In genomic region chr1:159355027-159355570, GRCm38 (mm10) we compare ENCODE assay signal across 9 mouse cellular contexts.
DNase-seq lines count a peak whose midpoint lies in the region; ATAC-seq lines count a peak whose summit lies in the region.
"Had no signal": no experiment of that assay in that cellular context is flagged by ENCODE, and none has a peak within 500 bp of the region (broad histone marks: within the 10 kb centered on the region; RNA-seq: fewer than 3 reads in every experiment).

No protein-coding gene starts in this region.

- H3K4me1 ChIP-seq in heart, embryonic 13.5 days: peaks cover 19% of the 10 kb centered on the region
- H3K4me1 ChIP-seq in embryonic facial prominence, embryonic 10.5 days: no peaks in the 10 kb centered on the region
- no peaks in the 10 kb centered on the region for H3K4me1 ChIP-seq in midbrain, embryonic 13.5 days (replicated peaks)
- H3K4me1 ChIP-seq: limb, embryonic 10.5 days had no signal

- H3K9ac ChIP-seq in heart, embryonic 13.5 days: no peak overlapping the region
- no peak overlapping the region for H3K9ac ChIP-seq in midbrain, embryonic 13.5 days (replicated peaks)

- no peaks in the 10 kb centered on the region for H3K9me3 ChIP-seq in heart, embryonic 13.5 days
- H3K9me3 ChIP-seq in embryonic facial prominence, embryonic 10.5 days: no peaks in the 10 kb centered on the region
- no peaks in the 10 kb centered on the region for H3K9me3 ChIP-seq in midbrain, embryonic 13.5 days
- H3K9me3 ChIP-seq: limb, embryonic 10.5 days had no signal

- no peaks in the 10 kb centered on the region for H3K27me3 ChIP-seq in heart, embryonic 13.5 days (replicated peaks)
- H3K27me3 ChIP-seq in embryonic facial prominence, embryonic 10.5 days (replicated peaks; ENCODE audit: low read depth, poor library complexity, severe bottlenecking): no peaks in the 10 kb centered on the region
- no peaks in the 10 kb centered on the region for H3K27me3 ChIP-seq in midbrain, embryonic 13.5 days

- peak; percentile 3 for DNase-seq in layer of hippocampus, adult 9-10 months (ENCODE audit: low spot score)
- no peak for DNase-seq in layer of hippocampus, adult 11-12 months (ENCODE audit: low spot score)
- DNase-seq in brain, adult 2 months (ENCODE audit: low read depth, low spot score): peak; percentile 68
- DNase-seq in spleen, postnatal 36 days (ENCODE audit: low spot score in 2 of 2): no peak
- DNase-seq in embryonic facial prominence, embryonic 10.5 days (ENCODE audit: low spot score): no peak

- no peak overlapping the region for H3K4me2 ChIP-seq in heart, embryonic 13.5 days
- H3K4me2 ChIP-seq in midbrain, embryonic 13.5 days (replicated peaks): no peak overlapping the region

- WGBS in heart, embryonic 13.5 days: 55% methylated on average over 1 of the region's 1 CpGs
- 100% methylated on average over 1 of the region's 1 CpGs for WGBS in embryonic facial prominence, embryonic 10.5 days
- 100% methylated on average over 1 of the region's 1 CpGs for WGBS in midbrain, embryonic 13.5 days

- no peak overlapping the region for H3K4me3 ChIP-seq in heart, embryonic 13.5 days
- H3K4me3 ChIP-seq in embryonic facial prominence, embryonic 10.5 days: no peak overlapping the region
- no peak overlapping the region for H3K4me3 ChIP-seq in midbrain, embryonic 13.5 days (replicated peaks)
- H3K4me3 ChIP-seq: limb, embryonic 10.5 days had no signal

- peak overlapping the region; percentile 80 for H3K27ac ChIP-seq in heart, embryonic 13.5 days (replicated peaks)
- H3K27ac ChIP-seq in embryonic facial prominence, embryonic 10.5 days (replicated peaks): no peak overlapping the region
- no peak overlapping the region for H3K27ac ChIP-seq in midbrain, embryonic 13.5 days
- H3K27ac ChIP-seq: limb, embryonic 10.5 days had no signal

- ATAC-seq in heart, embryonic 13.5 days (ENCODE audit: extremely low read depth, insufficient number of reproducible peaks, low FRiP score, low TSS enrichment): peak; percentile 51; the same call in 1 of the 2 replicates
- peak; percentile 81 for ATAC-seq in megakaryocyte progenitor cell, adult 5-6 weeks (replicated peaks; ENCODE audit: poor library complexity)
- no peak for ATAC-seq in midbrain, embryonic 13.5 days

- H3K36me3 ChIP-seq in heart, embryonic 13.5 days: peaks cover 40% of the 10 kb centered on the region
- peaks cover 50% of the 10 kb centered on the region for H3K36me3 ChIP-seq in embryonic facial prominence, embryonic 10.5 days (replicated peaks)
- H3K36me3 ChIP-seq in midbrain, embryonic 13.5 days: peaks cover 31% of the 10 kb centered on the region

Comparison
In these comparisons a context has a peak if more than half of its experiments do, and no peak if none do; other contexts are left out.
1. DNase-seq: peak in layer of hippocampus, adult 9-10 months (single experiment) and brain, adult 2 months (single experiment); none in layer of hippocampus, adult 11-12 months (single experiment), spleen, postnatal 36 days (0 of 2) and embryonic facial prominence, embryonic 10.5 days (single experiment).